Mouse (Mus musculus) central nervous system, embryonic 11.5 days (tissue): ENCODE data around the gene Dusp5. TPM values are rescaled to one million over a fixed set of nuclear protein-coding genes. Genes with fewer than 3 reads are reported as not detected.

Source experiments
- polyA plus RNA-seq: library from polyadenylated mRNA; depleted of rRNA; stranded (reverse); fragments of >200 nt; gene quantifications from 2 replicates; pipeline ENCODE4 v1.2.3, GENCODE M21; 2012; rRNA removed

The Dusp5 gene
- polyA plus RNA-seq: 2.1 and 2.6 TPM in 2 replicates

DNA sequence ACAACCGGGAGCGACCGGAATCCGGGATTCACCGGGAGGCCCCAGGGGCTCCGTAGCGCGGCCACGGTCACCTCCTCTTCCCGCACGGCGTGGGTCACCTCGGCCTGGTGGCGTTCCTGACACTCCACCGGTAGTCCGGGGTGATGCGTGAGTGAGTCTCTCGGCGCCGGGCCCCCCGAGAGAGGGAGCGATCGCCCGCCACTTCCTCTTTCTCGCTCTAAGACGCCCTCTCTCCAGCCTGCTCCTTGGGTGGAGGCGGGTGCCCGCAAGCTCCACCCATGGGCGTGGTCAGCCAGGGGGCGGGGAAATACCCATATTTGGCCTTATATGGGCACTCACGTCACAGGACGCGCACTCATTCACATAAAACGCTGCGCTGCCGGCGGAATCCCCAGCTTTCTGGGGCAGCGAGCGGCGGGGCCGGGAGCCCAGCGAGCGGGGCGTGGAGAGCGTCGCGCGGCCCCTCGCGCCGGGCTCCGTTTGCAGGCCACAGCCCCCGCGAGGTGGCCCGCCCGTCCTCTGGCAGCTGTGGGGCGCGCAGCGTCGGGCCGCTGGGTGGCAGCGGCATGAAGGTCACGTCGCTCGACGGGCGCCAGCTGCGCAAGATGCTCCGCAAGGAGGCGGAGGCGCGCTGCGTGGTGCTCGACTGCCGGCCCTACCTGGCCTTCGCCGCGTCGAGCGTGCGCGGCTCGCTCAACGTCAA lies at the start of gene Dusp5:
Dusp5 (plus strand) TSS at position 358 of the 703 bp plus-strand sequence.

DNA sequence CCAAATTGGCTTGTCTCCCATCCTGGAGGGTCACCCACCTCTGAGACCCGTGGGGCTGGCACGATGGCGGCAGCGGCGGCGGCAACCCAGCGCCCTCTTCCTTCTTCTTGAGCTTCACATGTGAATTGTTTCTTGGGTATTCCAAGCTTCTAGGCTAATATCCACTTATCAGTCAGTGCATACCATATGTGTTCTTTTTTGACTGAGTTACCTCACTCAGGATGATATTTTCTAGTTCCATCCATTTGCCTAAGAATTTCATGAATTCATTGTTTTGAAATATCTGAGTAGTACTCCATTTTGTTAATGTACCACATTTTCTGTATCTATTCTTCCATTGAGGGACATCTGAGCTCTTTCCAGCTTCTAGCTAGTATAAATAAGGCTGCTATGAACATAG lies 60.1 kb downstream of the Dusp5 start, which contains the start of gene Nutf2-ps1:
Nutf2-ps1 (minus strand) TSS at position 101 of the 400 bp plus-strand sequence.

Other genes starting within 250 kb of the Dusp5 start
- gene Mxi1, start 218.6 kb upstream of the Dusp5 start, polyA plus RNA-seq: 33.6 and 34.7 TPM in 2 replicates
- not detected in 2 replicates for gene Gm10197, start 157.3 kb upstream of the Dusp5 start, polyA plus RNA-seq
- 36.4 and 37.5 TPM in 2 replicates for gene Smndc1, start 138.5 kb upstream of the Dusp5 start, polyA plus RNA-seq
- gene Nutf2-ps1, start 60.0 kb downstream of the Dusp5 start, polyA plus RNA-seq: 71.0 and 75.4 TPM in 2 replicates
- gene Smc3, start 71.3 kb downstream of the Dusp5 start, polyA plus RNA-seq: 74.7 and 108 TPM in 2 replicates
- gene Rbm20, start 148.2 kb downstream of the Dusp5 start, polyA plus RNA-seq: 3.1 and 3.7 TPM in 2 replicates